Mouse (Mus musculus) MEL (cell line): Measurements from ENCODE around the gene Itga9.

Experiments
- CTCF ChIP-seq, 3 experiments: IDR thresholded peaks in 2 of 3; conservative IDR thresholded peaks in 1 of 3; 2 replicates each; pipeline ENCODE4 v1.5.1; 2011 to 2012; ENCODE audit warnings: low read length in 3 of 3, low read depth in 2 of 3, mild to moderate bottlenecking in 2 of 3, improper control_type of control experiment in 1 of 3, inconsistent platforms in 1 of 3, mixed read lengths in 1 of 3, moderate library complexity in 1 of 3; ENCODE audit not compliant: control insufficient read depth in 1 of 3, insufficient read depth in 1 of 3, poor library complexity in 1 of 3, severe bottlenecking in 1 of 3
- EP300 ChIP-seq, 2 experiments: IDR thresholded peaks; 2 replicates each; pipeline ENCODE4 v1.6.1; 2011; ENCODE audit warnings: improper control_type of control experiment in 2 of 2, low read length in 2 of 2, low read depth in 1 of 2, mild to moderate bottlenecking in 1 of 2

DNA sequence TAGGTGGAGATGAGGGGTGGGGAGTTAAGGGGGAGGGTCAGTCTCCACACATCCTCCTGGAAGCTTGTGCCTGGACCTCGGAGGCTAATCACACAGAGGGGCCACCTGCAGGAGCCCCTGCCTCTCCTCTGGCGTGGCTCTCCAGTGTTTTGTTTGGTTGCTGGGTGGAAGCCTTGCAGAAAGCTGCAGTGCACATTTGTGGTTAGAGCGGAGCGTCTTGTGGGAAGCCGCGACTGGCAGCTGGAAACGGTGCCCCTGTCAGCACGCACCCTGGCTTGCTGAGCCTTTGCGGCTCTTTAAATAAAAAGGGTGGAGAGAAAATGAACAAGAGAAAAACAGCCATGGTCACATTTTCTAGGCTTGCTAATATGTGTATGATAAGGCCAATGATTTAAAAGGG lies 70.9 kb downstream of the Itga9 start:
- no peak for TF ChIP-seq CTCF (IDR thresholded peaks at IDR 0.05 in 2 of 3, conservative IDR thresholded peaks at IDR 0.05 in 1 of 3; ENCODE audit: control insufficient read depth in 1 of 3, insufficient read depth in 1 of 3, low read depth in 2 of 3, low read length in 3 of 3, poor library complexity in 1 of 3, severe bottlenecking in 1 of 3)
- TF ChIP-seq EP300 (IDR thresholded peaks at IDR 0.05; ENCODE audit: low read depth in 1 of 2, low read length in 2 of 2) = no peak
